Mouse (Mus musculus) stomach, postnatal 0 days (tissue): ENCODE measurements around the gene Ercc2.

Source experiments
- CTCF ChIP-seq: IDR thresholded peaks from 2 replicates; pipeline ENCODE4 v1.5.1; 2016; ENCODE audit warnings: antibody characterized with exemption, low read depth, mild to moderate bottlenecking, moderate library complexity
- EP300 ChIP-seq: optimal IDR thresholded peaks from 2 replicates; pipeline ENCODE3; 2016; ENCODE audit warnings: antibody characterized with exemption

DNA sequence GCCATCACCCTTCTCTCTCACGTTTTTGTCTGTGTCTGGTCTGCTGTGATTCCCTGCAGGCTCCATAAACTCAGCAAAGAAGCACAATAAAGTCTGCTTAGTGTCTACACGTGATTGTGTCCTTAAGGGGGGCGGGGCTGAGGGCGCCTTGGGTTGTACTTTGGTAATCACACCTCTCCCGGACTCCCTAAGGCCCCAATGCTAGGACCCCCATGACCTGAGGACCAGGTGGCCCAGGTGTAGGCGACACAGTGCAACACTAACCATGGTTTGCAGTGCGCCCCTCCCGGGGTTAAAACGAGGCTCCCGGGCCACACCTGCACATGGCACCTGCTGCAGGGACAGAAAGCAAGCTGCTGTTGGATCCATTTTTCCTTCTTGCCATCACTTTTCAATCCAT, 40.6 kb upstream of the Ercc2 start:
- TF ChIP-seq EP300 (no peak), CTCF (no peak)
